Mouse (Mus musculus): Measurements from ENCODE around the gene Gm12216.
"Not testable (repeated sequence)": the region's sequence is repeated elsewhere in the genome, so short reads cannot be mapped to it uniquely, and the experiment has no call there.

Gm12216 gene

DNA sequence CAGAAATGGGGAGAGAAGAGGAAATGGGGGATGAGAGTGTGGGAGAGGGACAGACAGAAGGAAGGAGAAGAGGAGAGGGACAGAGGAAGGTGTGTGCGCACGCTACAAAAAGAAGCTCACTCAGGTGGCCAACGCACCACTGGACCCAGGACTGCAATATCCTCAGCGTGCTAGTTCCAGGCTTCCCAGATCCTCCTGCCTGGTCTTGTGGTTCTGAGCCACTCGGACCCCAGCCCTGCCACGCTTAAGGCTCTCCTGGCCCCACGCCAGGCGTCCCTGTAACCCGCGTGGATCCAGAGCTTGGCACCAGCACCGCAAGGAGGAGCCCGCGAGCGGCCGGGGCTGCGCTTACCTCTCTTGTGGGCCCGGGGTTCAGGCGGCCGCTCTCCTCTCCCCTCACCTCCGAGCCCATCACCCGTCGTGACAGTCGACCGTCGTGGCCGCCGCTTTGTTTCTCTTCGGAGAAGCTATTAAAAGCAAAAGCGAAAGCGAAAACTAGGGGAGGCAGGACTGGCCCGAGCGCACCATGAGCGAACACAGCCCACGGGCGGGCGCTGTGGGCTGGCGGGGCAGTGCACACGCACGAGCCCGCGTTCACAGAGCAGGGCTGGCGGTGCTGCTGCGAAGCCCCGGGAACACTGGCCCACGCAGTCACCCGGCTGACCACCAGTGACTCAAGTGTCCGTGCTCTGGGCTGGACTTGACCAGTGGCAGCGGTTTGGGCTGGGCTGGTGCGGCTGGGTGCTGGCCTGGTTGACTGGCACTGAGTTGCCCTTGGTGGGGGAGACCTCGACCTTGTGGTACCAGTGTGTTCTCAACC lies at the start of gene Gm12216:
Gm12216 (minus strand) TSS at position 496 of the 820 bp plus-strand sequence.
- DNase-seq (ENCODE audit: low read depth, low spot score), result peak; percentile 18

DNA sequence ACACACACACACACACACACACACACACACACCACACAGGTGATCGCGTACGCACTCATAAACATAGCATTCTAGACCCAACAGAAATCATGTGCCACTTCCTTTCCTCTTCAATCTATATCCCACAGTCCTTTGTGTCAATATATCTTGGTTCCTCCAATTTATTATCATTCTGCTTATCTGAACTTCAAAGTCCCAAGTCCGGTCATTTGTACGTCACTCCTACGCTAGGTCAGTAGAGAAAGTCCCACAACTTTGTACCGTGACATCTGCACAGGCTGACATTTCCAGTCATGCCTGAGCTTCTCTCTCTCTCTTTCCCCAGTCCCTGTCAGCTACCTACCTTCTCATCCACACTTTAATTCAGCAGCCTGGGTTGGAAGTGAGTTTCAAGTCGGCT lies 49.6 kb upstream of the Gm12216 start:
- no peak for DNase-seq (ENCODE audit: low read depth, low spot score)

DNA sequence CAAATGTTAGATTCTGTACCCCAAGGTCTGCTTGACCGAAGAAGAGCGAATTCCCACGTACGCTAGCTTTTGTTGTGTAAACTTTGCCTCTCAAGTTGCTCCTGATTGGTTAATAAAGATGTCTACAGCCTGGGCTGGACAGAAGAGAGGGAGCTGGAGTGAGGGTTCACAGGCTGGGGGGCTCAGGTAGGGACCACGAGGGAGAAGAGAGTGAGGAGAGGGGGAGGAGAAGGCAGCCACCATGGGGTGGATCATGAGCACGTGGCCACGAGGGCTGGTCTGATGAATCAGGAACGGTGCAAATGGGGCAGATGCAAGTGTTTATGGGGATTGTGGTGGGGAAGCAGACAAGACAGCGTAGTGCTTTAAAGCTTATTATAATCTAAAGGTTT lies 45.5 kb upstream of the Gm12216 start:
- DNase-seq (ENCODE audit: low read depth, low spot score), result no peak

DNA sequence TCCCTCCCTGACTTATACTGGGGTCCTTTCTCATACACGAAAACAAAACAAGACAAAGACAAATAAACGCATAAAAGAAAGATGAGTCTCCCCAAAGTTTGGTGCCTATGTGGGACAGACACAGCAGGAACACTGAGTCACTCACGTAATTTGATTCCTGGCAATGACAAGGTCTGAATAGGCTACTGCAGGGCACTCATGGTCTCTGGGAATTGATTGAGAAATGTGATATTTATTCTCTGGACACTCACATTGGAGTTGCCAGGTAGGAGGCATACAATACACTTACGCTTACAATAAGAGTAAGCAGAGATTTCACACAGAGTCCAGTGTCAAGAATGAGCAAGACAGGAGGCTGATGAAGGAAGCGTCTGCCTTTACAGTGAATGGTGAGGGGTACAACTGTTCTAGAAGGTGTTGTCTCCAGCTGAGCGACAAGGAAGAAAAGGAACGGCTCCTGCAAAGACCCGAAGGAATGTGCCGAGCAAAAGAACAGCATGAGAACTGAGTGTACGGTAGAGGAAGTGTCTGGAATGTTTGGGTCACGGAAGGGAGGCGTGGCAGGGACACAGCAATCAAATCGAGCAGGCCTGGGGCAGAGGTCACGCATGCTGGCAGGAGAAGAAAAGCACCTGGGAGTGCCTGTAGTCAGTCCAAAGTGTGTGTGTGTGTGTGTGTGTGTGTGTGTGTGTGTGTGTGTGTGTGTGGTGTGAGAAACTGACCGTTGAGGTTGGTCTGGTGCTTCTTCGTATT lies 44.9 kb upstream of the Gm12216 start:
- DNase-seq (ENCODE audit: low read depth, low spot score), result no peak

DNA sequence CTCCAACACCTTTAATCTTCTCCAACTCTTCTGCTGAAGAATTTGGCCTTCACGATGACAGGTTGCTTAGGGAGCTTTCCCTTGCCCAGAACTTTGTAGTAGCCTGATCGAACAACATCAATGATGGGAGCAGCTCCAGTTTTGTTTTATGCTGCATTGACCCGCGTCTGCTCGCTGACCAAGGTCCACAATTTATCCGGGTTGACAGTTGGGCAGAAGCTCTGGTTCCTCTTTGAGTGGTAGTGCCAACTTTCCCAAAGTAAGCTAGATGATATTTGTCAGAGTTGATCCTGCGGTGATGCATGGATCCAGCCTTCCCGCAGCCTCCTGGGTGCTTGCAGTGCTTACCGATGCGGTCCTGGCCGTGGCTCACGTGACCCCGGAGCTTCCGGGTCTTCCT lies 43.7 kb upstream of the Gm12216 start:
- DNase-seq (ENCODE audit: low read depth, low spot score), result no peak

DNA sequence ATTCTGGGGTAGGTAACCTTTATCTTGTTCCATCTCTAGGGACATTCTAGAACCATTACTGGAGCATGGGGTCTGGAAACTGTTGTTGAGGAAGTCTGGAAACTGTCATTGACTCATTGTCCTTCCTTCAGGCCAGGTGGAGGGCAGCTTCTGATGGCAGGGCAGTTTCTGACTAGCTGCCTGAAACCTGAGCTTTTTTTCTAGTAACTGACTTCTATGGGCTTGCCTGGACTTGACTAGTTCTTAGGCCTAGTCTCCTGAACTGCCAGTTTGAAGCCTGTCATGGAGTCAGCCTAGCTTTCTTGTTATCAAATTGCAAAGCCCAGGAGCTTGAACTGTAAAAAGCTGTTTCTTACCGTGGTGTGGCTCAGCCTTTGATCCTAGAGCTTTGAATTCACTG lies 41.9 kb upstream of the Gm12216 start:
- DNase-seq (ENCODE audit: low read depth, low spot score), result no peak

DNA sequence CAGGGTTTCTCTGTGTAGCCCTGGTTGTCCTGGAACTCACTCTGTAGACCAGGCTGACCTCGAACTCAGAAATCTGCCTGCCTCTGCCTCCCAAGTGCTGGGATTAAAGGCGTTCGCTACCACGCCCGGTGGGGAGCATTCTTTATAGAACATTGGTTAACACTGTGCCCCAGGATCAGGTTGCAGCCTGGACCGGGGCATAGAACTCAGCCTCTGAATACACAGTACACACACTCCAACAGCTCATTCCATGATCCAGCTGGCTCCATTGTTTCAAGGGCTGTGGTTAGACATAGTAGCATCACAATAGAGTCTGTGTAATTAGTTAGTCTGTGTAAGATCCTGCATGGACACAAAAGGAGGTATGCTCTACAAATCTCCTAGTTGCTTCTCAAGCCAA lies 40.9 kb upstream of the Gm12216 start:
- DNase-seq (ENCODE audit: low read depth, low spot score), result no peak

DNA sequence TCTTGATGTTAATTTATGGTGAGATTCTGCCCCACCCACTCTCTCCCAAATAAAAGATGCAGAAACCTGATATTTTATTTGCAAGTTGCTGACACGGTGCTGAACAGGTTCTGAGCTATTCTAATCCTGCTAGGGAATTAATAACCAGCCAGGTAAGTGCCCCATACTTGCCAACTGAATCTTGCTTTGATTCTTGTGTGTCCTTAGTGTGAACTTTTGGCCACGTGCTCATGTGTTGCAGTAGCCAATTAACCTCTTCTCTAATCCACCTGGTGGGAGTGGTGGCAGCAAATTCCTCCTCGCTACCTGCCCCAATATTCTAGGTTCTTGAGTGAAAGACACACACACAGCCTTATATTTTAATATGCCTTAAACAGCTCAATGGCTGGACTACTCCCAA lies 39.9 kb upstream of the Gm12216 start:
- no peak for DNase-seq (ENCODE audit: low read depth, low spot score)

DNA sequence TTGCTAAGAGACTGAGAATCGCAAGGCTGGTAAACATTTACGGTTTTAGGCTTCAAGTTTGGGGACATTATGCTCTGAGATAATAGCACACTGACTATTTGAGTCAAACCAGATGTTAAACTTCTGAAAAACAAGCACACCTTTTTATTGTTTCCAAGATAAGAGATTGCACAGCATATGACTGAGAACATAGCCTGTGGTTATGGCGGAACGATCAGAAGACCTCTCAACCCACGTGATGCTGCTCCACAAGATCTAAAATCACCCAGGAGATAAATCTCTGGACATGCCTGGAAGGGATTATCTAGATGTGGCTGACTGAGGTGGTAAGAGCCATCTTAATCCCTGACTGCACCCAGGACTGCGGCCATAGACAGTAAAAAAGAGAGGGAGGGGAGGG lies 37.9 kb upstream of the Gm12216 start:
- DNase-seq (ENCODE audit: low read depth, low spot score), result no peak

DNA sequence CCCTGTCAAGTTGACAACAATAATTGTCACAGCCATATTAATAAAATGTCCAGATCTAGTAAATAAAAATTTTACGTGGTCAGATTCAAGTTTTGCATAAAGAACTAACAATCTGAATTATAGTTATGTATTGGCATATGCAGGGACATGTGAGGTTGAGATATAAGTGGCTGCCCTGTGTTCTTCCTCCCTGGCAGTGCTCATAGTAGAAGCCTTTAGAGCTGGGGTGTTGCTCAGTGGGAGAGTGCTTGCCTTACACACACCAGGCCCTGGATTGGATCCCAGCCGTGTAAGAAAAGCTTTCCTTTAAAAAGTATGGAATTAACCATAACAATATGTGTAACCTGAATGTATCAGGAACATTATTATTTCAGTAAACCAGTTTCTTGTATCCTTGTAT lies 34.4 kb upstream of the Gm12216 start:
- no peak for DNase-seq (ENCODE audit: low read depth, low spot score)

DNA sequence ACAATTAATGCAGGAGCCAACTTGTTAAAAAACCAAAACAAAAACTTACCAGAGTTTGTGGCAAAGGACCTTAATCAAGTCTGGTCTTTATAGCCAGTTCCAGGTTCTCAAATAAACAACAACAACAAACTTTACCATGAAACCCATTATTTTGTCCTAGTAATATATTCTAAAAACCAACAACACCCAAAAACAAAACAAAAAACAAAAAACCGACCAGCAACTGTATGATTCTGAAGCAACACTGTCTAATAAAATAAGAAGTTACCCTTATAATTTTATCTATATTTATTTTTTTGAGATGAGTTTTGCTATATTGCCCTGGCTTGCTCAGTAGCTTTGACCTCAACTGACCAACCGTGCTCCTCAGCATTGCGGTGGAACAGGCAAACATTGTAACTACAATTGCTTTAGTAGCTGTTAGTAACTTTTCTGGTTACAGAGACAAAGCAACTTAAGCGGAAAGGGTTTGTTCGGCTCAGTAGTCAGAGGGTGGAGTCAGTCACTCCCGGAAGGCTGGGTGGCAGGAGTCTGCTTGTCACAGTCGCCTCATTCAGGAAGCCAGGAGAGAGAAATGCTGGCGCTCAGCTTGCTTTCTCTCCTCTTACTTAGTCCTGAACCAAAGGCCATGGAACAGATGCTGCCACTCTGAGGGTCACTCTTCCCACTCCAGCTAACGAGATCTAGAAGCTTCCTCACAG lies 33.8 kb upstream of the Gm12216 start:
- DNase-seq (ENCODE audit: low read depth, low spot score), result peak; percentile 16

DNA sequence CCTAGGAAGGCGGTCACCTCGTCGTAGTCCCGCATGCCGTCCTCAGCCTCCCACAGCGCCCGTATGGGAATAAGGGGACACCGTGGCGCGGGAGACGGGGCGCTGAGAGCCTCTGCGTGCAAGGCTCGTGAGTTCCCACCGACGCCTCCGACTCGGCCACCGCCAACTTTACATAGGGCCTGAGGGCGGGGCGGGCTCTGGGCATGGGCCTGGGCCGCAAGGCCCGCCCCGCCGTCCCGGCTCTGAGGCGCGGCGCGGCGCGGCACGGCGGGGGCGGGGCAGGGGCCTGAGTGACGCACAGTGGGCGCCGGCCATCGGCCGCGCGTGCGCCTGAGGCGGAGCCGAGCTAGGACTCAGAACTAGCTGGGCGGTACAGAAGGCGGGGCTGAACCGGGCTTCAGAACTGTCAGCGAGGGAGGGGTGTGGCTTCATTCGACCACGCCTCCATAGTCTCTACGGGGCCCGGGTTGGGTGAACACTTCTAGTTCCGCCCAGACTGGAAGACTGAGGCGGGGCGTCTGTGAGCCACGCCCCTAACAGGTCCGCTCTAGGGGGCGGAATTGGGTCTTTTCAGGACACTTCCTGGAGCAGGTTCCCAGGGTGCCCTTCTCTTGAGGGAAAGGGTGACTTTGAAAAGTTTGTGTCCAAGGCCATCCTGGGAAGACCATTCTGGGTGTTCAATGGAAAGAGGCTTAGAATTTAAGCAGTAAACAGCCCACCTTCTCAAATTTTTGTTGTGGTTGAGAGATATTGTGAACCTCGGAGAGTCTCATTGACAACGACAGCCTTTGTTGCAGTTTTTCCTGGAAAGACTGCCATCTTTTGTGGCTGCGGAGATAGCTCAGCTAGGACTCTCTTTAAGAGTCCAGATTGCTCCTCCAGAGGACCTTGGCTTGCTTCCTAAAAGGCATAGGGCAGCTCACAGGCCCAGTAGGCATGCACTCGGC lies 32.7 kb upstream of the Gm12216 start, which contains the start of gene Slc22a5:
Slc22a5 (minus strand) TSS at position 156 of the 947 bp plus-strand sequence.
- peak; percentile 99 for DNase-seq (ENCODE audit: low read depth, low spot score)

DNA sequence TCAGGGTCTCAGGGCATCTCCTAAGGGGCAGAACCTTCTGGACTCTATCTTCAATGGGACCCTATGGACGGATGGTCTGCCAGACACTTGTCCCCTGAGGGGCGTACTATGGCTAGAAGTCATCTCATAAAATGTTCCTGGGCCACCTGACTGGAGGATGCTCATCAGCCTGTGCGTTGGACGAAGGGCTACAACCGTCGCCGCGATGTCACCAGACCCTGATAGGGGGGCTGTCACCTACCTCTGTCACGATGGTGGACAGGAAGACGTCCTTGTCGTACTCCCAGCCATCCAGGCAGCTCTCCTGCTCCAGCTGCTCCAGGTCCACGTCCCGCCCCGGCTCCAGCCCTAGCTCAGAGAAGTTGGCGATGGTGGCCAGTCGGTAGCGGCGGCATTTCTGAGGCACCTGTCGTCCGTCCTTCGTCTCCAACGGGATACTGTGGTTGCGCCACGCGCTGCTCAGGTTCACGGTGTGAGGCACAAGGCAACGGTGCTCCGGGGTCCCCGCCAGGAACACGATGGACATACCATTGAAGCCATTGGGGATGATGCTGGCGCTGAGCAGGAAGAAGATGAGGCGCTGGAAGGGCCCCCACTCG lies 31.9 kb upstream of the Gm12216 start:
- no peak for DNase-seq (ENCODE audit: low read depth, low spot score)

DNA sequence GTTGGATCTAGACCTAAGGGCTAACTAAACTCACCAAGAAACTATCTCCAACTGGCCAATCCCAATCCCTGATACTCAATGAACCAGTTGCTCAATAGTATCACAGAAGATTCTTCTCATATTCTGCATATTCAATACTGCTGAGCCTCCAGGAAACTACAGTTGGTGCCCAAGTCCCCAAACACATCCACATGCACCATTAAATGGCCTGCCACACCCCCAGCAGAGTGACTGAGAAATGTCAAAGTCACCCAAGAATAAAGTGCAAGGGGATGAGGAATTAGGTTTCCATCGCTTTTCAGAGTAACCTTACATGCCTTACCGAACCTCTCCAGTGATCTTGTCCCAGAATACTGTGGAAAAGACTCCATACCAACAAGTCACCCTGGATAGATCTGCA lies 31.2 kb upstream of the Gm12216 start:
- no peak for DNase-seq (ENCODE audit: low read depth, low spot score)

DNA sequence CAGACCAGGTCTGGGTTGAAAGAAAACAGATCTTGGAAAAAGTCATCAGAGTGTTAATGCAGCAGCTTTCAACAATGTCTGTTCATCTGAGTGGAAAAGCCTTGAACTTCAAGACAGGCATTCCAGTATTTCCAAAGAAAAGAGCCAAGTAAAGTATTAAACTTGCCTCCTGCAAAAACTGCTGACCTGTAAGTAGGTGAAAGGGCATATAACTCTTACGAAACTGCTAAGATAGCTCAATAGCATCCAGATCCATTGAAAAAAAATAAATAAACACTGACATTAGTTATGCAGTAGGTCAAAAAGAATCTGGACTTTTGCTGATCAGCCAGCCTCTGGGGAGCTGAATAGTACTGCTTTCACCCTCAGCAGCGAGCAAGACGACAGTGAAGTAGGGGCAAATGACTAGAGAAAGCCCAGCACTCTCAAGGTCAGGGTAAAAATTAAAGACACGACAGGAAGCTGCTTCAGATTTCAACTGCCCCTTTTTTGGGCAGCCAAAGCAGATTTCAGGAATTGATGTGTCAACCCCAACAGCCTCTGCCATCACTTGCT lies 30.1 kb upstream of the Gm12216 start:
- DNase-seq (ENCODE audit: low read depth, low spot score), result no peak

DNA sequence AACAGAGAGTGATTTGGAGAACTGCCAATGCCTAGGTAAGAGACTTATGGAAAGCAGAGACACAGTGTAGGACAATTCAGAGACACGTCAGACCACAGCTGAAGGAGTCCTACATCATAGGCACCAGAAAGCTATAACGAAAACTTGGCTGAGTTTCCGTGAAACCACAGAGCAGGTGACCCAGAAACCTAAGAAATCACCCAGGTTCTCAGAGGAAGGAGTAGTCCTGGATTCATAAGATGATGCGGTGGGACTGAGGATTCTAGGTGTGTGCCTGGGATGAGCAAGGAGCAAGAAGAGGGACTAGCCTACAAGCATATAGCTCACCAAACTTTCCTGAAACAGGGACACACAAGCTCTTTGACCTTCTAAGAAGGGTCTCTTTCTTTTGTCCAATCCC lies 29.2 kb upstream of the Gm12216 start:
- DNase-seq (ENCODE audit: low read depth, low spot score), result no peak

DNA sequence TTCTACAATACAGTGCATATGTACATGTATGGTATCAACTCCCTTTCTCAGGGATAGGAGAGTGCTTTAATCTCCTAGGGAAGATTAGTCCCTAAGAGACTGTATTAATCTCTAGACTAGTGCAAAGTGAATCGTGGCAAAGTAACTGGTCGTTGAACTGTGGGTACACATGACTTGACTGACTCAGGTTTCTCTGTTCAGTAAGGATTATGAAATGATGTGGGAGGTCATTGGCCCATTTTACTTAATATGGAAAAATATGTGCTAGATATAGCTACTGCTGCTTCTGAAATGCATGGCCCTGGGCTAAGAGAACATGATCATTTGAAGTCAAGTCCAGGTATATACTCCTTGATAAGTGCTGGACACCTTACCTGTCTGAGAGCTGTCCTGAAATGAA lies 24.2 kb upstream of the Gm12216 start:
- DNase-seq (ENCODE audit: low read depth, low spot score), result no peak

DNA sequence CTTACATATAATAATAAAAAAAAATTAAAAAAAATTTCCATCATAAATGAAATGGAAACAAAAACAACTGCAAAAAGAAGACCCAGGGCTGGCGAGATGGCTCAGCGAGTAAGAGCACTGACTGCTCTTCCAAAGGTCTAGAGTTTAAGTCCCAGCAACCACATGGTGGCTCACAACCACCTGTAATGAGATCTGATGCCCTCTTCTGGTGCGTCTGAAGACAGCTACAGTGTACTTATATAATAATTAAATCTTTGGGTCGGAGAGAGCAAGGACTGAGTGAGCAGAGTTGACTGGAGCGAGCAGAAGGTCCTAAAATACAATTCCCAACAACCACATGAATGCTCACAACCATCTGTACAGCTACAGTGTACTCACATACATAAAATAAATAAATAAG lies 19.0 kb upstream of the Gm12216 start:
- not testable (repeated sequence) for DNase-seq (ENCODE audit: low read depth, low spot score)

DNA sequence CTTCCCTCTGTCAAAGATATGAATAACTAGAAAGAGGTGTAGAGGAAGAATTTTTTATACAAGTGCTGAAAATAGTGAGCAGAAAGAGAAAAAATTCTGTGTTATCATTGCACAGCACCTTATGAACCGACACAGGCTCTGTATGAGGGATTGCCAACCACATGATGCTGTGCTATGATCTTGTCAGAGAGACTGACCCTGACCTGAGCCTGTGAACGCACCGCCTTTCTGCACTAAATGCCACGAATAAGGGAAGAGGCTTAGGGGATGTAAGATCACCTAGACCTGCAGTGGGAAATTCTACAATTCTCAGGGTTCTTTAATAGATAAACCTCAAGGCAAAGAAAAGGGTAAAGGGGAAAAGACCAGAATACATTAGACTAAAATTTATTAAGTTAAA lies 17.4 kb upstream of the Gm12216 start:
- DNase-seq (ENCODE audit: low read depth, low spot score), result no peak

DNA sequence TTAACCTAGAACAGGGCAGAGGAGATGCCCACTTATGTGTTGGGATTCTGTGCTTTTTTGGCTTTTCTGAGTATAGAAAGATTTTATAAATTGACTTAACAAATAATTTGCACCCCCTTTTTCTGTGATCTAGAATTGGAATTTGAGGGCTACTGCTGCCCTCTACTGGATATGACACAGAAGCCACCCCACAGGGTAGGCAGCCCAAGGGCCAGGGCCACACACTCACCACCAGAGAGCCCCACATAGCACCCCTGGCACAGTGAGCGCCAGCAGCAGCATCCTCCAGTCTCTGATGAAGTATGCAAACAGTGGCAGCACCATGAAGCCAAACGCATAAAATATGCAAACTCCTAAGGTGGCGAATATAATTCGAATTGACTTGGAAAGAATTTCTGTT lies 15.7 kb upstream of the Gm12216 start:
- DNase-seq (ENCODE audit: low read depth, low spot score), result no peak

Data from brain, adult 2 months (tissue).